11 mouse cellular contexts compared by ENCODE assay signal in the genomic region with DNA sequence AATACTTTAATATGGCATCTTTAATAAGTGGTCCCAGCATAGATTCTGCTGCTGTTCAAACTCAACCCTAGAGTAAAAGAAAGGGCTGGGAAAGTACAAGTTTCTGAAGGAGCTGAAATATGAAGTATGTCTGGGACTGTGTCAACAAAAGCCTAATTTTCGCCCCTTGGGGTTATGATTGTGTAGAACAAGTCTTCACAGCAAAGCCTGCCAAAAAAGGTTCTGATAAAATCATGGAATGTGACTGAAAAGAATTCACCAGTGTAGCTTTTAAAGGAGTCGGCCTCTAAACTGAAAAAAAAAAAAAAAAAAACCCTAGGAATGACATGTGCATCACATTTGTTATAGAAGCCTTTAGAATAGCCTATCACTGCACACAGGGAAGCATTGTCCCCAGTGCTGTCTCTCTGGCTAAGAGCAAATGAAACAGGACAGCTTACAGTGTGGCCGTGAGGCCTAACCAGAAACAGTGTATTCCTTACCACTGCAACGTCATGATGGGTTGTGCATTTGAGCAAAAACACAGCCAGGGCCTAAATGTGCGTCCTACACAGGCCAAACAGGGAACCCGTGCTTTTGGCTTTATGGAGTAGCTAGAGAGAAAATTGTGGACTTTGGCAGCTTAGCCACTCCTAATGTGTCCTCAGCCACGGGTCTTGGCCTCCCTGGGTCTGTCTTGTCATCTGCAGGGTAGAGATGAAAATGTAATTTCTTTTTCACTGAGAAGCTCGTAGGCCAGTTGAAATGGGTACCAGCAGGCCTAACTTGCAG.
DNase-seq lines count a peak whose midpoint lies in the region; ATAC-seq and TF ChIP-seq lines count a peak whose summit lies in the region.
"Had no signal": no experiment of that assay in that cellular context is flagged by ENCODE, and none has a peak within 500 bp of the region (broad histone marks: within the 10 kb centered on the region; RNA-seq: fewer than 3 reads in every experiment).

No protein-coding gene starts in this region.

- DNase-seq in kidney, adult 2 months: peak; percentile 71
- no peak for DNase-seq in kidney, postnatal 10 days
- peak; percentile 35 for DNase-seq in brain, embryonic 14.5 days (ENCODE audit: low read depth)
- peak; percentile 58 for DNase-seq in fibroblast of lung, adult 2 months (ENCODE audit: low read depth)
- no peak for DNase-seq in frontal cortex, postnatal 36 days (ENCODE audit: low spot score in 2 of 2)
- DNase-seq in embryo, embryonic 9.5 days (ENCODE audit: extremely low spot score): no peak
- DNase-seq: embryo, embryonic 11 days; left cerebral cortex, postnatal 4 days; spleen, adult 18-20 months; thymus, postnatal 36 days had no signal

- peak; percentile 48; the same call in 1 of the 2 replicates for ATAC-seq in limb, embryonic 13.5 days (ENCODE audit: low FRiP score, low read depth)

- no peak overlapping the region for H3K4me2 ChIP-seq in limb, embryonic 13.5 days (replicated peaks)

- no peak for TF ChIP-seq POLR2A in kidney, adult 2 months (IDR thresholded peaks at IDR 0.05; ENCODE audit: low read depth, low read length)
- TF ChIP-seq POLR2A in brain, embryonic 14.5 days (IDR thresholded peaks at IDR 0.05; ENCODE audit: borderline replicate concordance, extremely low read depth, insufficient read depth, insufficient read length, poor library complexity, severe bottlenecking): no peak

- peak overlapping the region; percentile 64 for H3K27ac ChIP-seq in kidney, adult 2 months (ENCODE audit: insufficient read depth, low read depth, low read length)
- H3K27ac ChIP-seq in limb, embryonic 13.5 days: peak overlapping the region; percentile 40; the same call in 1 of the 2 replicates

- TF ChIP-seq CTCF in kidney, adult 2 months (conservative IDR thresholded peaks at IDR 0.05; ENCODE audit: insufficient read depth, insufficient read length, low read depth, low read length): no peak
- TF ChIP-seq CTCF in brain, embryonic 14.5 days (IDR thresholded peaks at IDR 0.05; ENCODE audit: borderline replicate concordance, extremely low read depth, insufficient read depth, insufficient read length): no peak

- H3K9ac ChIP-seq in limb, embryonic 13.5 days: no peak overlapping the region

- H3K9me3 ChIP-seq in limb, embryonic 13.5 days: no peaks in the 10 kb centered on the region

- no peak overlapping the region for H3K4me3 ChIP-seq in kidney, adult 2 months (ENCODE audit: insufficient read depth, low read depth, low read length)
- no peak overlapping the region for H3K4me3 ChIP-seq in limb, embryonic 13.5 days

- no peaks in the 10 kb centered on the region for H3K36me3 ChIP-seq in kidney, adult 2 months (ENCODE audit: control insufficient read depth, insufficient read depth, low read length)
- H3K36me3 ChIP-seq in limb, embryonic 13.5 days: no peaks in the 10 kb centered on the region

- H3K27me3 ChIP-seq in kidney, adult 2 months (replicated peaks; ENCODE audit: control insufficient read depth, insufficient read depth, low read length): no peaks in the 10 kb centered on the region
- no peaks in the 10 kb centered on the region for H3K27me3 ChIP-seq in limb, embryonic 13.5 days

- WGBS in kidney, adult 2 months: 38% methylated on average over 8 of the region's 8 CpGs
- 52% methylated on average over 8 of the region's 8 CpGs for WGBS in limb, embryonic 13.5 days

- peaks cover 26% of the 10 kb centered on the region for H3K4me1 ChIP-seq in kidney, adult 2 months (ENCODE audit: control insufficient read depth, insufficient read depth, low read length)
- H3K4me1 ChIP-seq in limb, embryonic 13.5 days: peaks cover 50% of the 10 kb centered on the region

Comparison
In these comparisons a context has a peak if more than half of its experiments do, and no peak if none do; other contexts are left out.
1. DNase-seq: peak in kidney, adult 2 months (single experiment), brain, embryonic 14.5 days (single experiment) and fibroblast of lung, adult 2 months (single experiment); none in kidney, postnatal 10 days (single experiment), frontal cortex, postnatal 36 days (0 of 2) and embryo, embryonic 9.5 days (single experiment).